Mouse (Mus musculus): ENCODE measurements around the gene Spsb1. TPM values are rescaled to one million over a fixed set of nuclear protein-coding genes. Genes with fewer than 3 reads are reported as not detected.

Spsb1 gene
- polyA plus RNA-seq, 1 experiment from 2014 or later, result 3.1 TPM

DNA sequence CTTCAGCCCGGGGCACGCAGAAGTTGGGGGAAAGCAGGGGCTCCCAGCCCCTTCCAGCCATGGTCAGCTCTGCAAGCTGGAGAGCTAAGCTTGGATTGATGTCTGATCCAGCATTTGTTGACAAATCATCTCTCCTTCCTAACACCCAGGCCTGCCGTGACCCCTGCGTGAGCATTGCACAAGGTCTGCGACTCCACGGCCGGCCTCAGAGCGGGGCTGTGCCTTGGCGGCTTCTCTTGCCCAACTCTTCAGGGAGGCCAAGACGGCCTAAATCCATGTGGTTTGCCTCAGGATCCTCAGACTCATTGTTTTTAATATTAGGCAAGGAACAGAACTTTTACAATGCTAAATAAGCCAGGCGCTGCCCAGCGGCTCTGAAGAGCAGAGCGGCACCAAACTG, 3.6 kb downstream of the Spsb1 start:
- DNase-seq (ENCODE audit: low spot score) (no peak), ATAC-seq (replicated peaks; ENCODE audit: low FRiP score) (no peak)
- Histone ChIP-seq H3K4me1 (replicated peaks; ENCODE audit: control insufficient read depth, insufficient read depth, low read length) (peaks cover 14% of the 10 kb centered on the region; the same call in 1 of the 2 replicates), H3K9me3 (ENCODE audit: control insufficient read depth, low read length) (no peaks in the 10 kb centered on the region), H3K9ac (ENCODE audit: low read depth, low read length) (no peak overlapping the region), H3K4me2 (no peak overlapping the region), H3K27me3 (replicated peaks; ENCODE audit: control insufficient read depth, insufficient read depth, low read length) (peaks cover 64% of the 10 kb centered on the region), H3K27ac (ENCODE audit: low read depth, low read length) (no peak overlapping the region), H3K4me3 (ENCODE audit: low read depth, low read length) (no peak overlapping the region), H3K36me3 (ENCODE audit: control insufficient read depth, insufficient read depth, low read length) (no peaks in the 10 kb centered on the region)
- 80% methylated on average over 13 of the region's 13 CpGs for WGBS

DNA sequence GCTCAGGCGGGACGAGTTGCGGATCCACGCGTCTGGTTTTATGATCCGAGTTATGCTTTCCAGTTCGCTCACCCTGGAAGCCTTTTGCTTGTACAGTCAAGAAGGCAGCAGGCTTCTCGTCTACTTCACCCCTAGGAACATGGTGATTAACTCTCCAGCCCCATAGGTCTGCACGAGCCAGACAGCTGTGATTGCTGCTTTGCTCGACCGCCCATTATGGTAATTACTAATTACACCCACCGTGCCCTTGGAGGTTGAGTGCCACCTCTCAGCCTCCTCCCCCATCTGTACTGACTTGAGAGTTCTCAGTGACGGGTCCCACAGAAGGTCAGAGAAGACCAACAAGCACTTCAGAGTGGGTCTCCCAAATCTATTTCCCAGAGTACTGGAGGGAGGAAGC, 5.2 kb downstream of the Spsb1 start:
- peaks cover 11% of the 10 kb centered on the region for H3K4me1 ChIP-seq (replicated peaks; ENCODE audit: control insufficient read depth, insufficient read depth, low read length)
- DNase-seq (ENCODE audit: low spot score), result no peak
- no peak overlapping the region for H3K9ac ChIP-seq (ENCODE audit: low read depth, low read length)
- H3K27me3 ChIP-seq (replicated peaks; ENCODE audit: control insufficient read depth, insufficient read depth, low read length), result peaks cover 56% of the 10 kb centered on the region
- no peaks in the 10 kb centered on the region for H3K9me3 ChIP-seq (ENCODE audit: control insufficient read depth, low read length)
- H3K36me3 ChIP-seq (ENCODE audit: control insufficient read depth, insufficient read depth, low read length), result no peaks in the 10 kb centered on the region
- H3K4me2 ChIP-seq, result no peak overlapping the region
- no peak overlapping the region for H3K27ac ChIP-seq (ENCODE audit: low read depth, low read length)
- 85% methylated on average over 13 of the region's 13 CpGs for WGBS
- no peak for ATAC-seq (replicated peaks; ENCODE audit: low FRiP score)
- no peak overlapping the region for H3K4me3 ChIP-seq (ENCODE audit: low read depth, low read length)

DNA sequence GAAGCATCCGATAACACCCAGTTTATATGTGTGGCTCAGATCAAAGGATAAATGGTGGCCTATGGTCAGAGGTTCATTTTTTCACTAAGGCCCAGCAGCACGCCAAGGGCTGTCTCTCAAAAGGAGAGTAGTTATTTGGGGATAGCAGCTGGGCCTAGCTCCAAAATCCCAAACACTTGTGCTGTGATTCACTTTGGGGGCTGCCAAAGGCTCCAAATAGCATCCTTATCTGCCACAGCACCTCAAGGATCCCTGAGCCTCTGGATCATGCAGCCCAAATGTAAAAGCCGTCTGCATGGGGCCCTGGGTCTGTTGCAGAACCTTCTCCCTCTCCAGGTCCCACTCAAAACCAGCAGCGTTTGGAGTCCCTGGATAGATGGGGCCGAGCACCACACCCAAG, 6.7 kb downstream of the Spsb1 start:
- WGBS, result 75% methylated on average over 5 of the region's 5 CpGs
- DNase-seq (ENCODE audit: low spot score) (no peak), ATAC-seq (replicated peaks; ENCODE audit: low FRiP score) (no peak)
- H3K9me3 ChIP-seq (ENCODE audit: control insufficient read depth, low read length), result no peaks in the 10 kb centered on the region
- no peak overlapping the region for H3K9ac ChIP-seq (ENCODE audit: low read depth, low read length)
- peaks cover 4% of the 10 kb centered on the region for H3K4me1 ChIP-seq (replicated peaks; ENCODE audit: control insufficient read depth, insufficient read depth, low read length)
- H3K27ac ChIP-seq (ENCODE audit: low read depth, low read length), result no peak overlapping the region
- no peaks in the 10 kb centered on the region for H3K36me3 ChIP-seq (ENCODE audit: control insufficient read depth, insufficient read depth, low read length)
- H3K27me3 ChIP-seq (replicated peaks; ENCODE audit: control insufficient read depth, insufficient read depth, low read length), result peaks cover 42% of the 10 kb centered on the region
- H3K4me2 ChIP-seq, result no peak overlapping the region
- H3K4me3 ChIP-seq (ENCODE audit: low read depth, low read length), result no peak overlapping the region

DNA sequence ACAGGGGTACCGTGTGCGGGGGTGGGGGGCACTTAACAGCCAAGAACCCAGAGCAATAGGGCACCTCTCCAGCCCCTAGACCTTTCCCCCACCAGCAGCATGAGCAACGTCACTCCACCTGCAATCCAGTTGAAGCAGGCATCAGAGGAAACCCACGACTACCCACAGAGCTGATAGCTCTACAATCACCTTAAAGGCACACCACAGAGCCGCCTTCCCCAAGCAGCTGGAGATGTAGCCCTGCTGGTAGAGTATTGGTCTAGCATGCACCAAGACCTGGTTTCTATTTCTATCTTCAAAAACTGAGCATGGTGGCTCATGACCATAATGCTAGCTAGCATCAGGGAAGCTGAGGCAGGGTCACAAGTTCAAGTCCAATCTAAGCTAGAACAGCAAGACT, 7.4 kb downstream of the Spsb1 start:
- Histone ChIP-seq H3K27ac (ENCODE audit: low read depth, low read length) (no peak overlapping the region), H3K36me3 (ENCODE audit: control insufficient read depth, insufficient read depth, low read length) (no peaks in the 10 kb centered on the region), H3K4me1 (replicated peaks; ENCODE audit: control insufficient read depth, insufficient read depth, low read length) (peaks cover 4% of the 10 kb centered on the region), H3K27me3 (replicated peaks; ENCODE audit: control insufficient read depth, insufficient read depth, low read length) (peaks cover 36% of the 10 kb centered on the region), H3K4me3 (ENCODE audit: low read depth, low read length) (no peak overlapping the region), H3K4me2 (no peak overlapping the region), H3K9me3 (ENCODE audit: control insufficient read depth, low read length) (no peaks in the 10 kb centered on the region), H3K9ac (ENCODE audit: low read depth, low read length) (no peak overlapping the region)
- 67% methylated on average over 5 of the region's 5 CpGs for WGBS
- ATAC-seq (replicated peaks; ENCODE audit: low FRiP score), result no peak
- no peak for DNase-seq (ENCODE audit: low spot score)

DNA sequence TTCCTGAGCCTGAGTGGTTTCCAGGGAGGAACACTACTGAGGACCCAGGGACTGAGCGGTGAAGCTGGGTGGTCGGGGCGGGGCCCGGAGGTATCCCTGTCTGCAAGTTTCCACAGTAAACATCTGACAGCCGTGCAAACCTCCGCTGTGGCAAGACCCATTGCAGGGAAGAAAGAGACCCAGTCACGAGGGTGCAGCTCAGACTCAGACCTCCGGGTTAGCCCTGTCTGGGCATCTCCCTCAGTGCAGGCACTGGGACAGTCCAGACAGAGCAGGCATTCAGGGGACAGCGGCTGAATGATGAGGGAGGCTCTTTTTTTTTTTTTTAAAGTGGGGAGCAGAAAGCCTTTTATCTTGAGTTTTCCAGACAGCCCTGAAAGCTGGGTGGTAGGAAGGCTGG, 9.6 kb downstream of the Spsb1 start:
- no peaks in the 10 kb centered on the region for H3K36me3 ChIP-seq (ENCODE audit: control insufficient read depth, insufficient read depth, low read length)
- H3K4me1 ChIP-seq (replicated peaks; ENCODE audit: control insufficient read depth, insufficient read depth, low read length), result peaks cover 4% of the 10 kb centered on the region
- H3K27me3 ChIP-seq (replicated peaks; ENCODE audit: control insufficient read depth, insufficient read depth, low read length), result peaks cover 28% of the 10 kb centered on the region
- H3K4me3 ChIP-seq (ENCODE audit: low read depth, low read length), result no peak overlapping the region
- 52% methylated on average over 9 of the region's 9 CpGs for WGBS
- H3K9ac ChIP-seq (ENCODE audit: low read depth, low read length), result no peak overlapping the region
- H3K9me3 ChIP-seq (ENCODE audit: control insufficient read depth, low read length), result no peaks in the 10 kb centered on the region
- no peak overlapping the region for H3K4me2 ChIP-seq
- no peak for ATAC-seq (replicated peaks; ENCODE audit: low FRiP score)
- H3K27ac ChIP-seq (ENCODE audit: low read depth, low read length), result no peak overlapping the region; the same call in 1 of the 2 replicates
- no peak for DNase-seq (ENCODE audit: low spot score)

DNA sequence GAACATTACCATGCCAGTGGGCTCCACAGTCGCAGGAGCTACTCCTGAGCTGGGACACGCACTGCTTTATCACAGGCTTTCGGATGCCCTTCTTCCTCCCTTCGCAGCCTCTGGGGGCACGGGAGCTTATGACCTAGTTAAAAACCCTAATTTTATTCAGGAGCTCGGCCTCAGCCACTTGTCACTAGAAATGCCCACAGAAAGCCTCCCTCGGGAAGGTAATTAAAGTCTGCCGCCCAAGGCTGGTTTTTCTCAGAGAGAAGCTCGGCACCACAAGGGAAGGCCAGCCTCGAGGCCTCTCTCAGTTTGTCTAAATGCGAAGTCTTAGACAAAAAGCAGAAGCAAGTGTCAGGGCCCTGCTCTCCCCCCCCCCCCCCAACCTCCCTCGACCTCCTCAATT, 10.6 kb downstream of the Spsb1 start:
- DNase-seq (ENCODE audit: low spot score), result no peak
- H3K9me3 ChIP-seq (ENCODE audit: control insufficient read depth, low read length), result no peaks in the 10 kb centered on the region
- peaks cover 24% of the 10 kb centered on the region for H3K27me3 ChIP-seq (replicated peaks; ENCODE audit: control insufficient read depth, insufficient read depth, low read length)
- H3K4me3 ChIP-seq (ENCODE audit: low read depth, low read length), result no peak overlapping the region
- no peak overlapping the region for H3K27ac ChIP-seq (ENCODE audit: low read depth, low read length)
- 45% methylated on average over 12 of the region's 12 CpGs for WGBS
- ATAC-seq (replicated peaks; ENCODE audit: low FRiP score), result no peak
- no peak overlapping the region for H3K4me2 ChIP-seq
- H3K9ac ChIP-seq (ENCODE audit: low read depth, low read length), result no peak overlapping the region
- no peaks in the 10 kb centered on the region for H3K36me3 ChIP-seq (ENCODE audit: control insufficient read depth, insufficient read depth, low read length)
- peaks cover 5% of the 10 kb centered on the region for H3K4me1 ChIP-seq (replicated peaks; ENCODE audit: control insufficient read depth, insufficient read depth, low read length)

DNA sequence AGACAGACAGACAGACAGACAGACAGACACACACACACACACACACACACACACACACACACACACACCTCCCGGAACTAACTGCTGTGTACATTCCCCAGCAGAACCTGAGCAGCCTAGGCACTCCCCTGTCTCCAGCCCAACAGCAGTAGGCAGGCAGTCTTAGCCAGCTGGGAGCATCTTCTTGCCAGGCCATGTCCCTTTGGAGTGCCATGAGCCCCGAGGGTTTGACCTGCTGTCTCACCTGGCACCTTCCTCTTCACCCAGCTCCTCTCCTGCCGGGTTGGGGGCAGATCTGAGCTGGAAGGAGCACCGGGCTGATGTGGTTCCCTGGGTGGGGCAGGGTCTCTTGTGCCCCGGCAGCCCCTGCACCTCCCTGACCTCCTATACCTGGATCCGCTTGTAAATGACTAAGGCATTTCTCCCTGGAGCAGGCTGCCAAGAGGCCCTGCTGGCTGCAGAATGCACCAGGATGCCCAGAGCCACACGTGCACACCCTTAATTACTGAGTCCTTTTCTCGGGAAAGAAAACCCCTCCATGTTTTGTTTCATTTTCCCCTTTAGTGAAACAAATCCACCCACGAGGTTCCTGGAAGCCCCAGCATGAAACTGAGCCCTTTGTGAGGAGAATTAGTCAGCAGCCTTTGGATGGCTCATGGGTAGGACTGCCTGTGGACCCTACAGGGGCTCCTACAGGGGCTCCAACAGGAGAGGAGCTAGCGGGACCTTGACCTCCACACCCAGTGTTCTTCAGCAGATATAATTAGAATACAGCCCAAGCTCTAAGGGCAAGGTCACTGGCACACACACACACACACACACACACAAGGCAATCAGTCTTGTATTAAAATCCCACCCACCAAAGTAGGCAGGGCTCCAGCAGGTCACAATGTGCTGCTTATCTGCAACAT, 11.8 kb downstream of the Spsb1 start:
- peaks cover 8% of the 10 kb centered on the region for H3K4me1 ChIP-seq (replicated peaks; ENCODE audit: control insufficient read depth, insufficient read depth, low read length)
- no peak for ATAC-seq (replicated peaks; ENCODE audit: low FRiP score)
- H3K36me3 ChIP-seq (ENCODE audit: control insufficient read depth, insufficient read depth, low read length), result no peaks in the 10 kb centered on the region
- H3K27ac ChIP-seq (ENCODE audit: low read depth, low read length), result no peak overlapping the region
- WGBS, result 60% methylated on average over 10 of the region's 10 CpGs
- no peaks in the 10 kb centered on the region for H3K9me3 ChIP-seq (ENCODE audit: control insufficient read depth, low read length)
- no peak overlapping the region for H3K4me2 ChIP-seq
- peaks cover 23% of the 10 kb centered on the region for H3K27me3 ChIP-seq (replicated peaks; ENCODE audit: control insufficient read depth, insufficient read depth, low read length)
- H3K4me3 ChIP-seq (ENCODE audit: low read depth, low read length), result no peak overlapping the region
- no peak overlapping the region for H3K9ac ChIP-seq (ENCODE audit: low read depth, low read length)
- no peak for DNase-seq (ENCODE audit: low spot score)

DNA sequence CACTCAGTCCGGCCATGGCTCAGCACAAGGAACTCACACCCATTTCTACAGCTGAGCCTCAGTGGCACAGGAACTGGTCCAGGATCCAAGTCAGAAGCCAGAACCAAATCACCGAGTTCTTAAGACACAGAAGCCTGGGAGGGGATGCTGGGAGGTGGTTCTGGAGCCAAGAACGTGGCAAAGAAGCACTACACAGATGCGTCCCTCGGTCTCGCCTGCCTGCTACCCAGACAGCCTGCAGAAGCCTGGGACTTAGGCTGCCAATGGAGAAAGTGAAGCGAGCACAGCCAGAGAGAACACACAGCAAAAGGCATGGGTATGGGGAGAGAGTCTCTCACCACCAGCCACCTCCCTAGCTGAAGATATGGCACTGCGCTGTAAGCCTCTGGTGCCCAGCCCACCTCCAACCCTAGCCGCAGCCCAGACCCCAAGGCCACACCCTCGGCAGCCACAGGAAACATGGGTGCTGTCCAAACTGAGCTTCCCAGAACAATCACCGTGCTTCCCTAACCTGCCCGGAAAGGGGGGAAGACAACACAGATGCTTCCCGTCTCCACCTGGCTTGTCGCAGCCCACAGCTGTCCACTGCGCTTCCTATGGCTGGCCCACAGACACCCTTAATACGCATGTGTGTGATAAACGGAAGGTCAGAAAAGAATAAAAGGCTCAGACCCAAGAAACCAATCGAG, 13.6 kb downstream of the Spsb1 start:
- Histone ChIP-seq H3K4me2 (no peak overlapping the region), H3K27ac (ENCODE audit: low read depth, low read length) (no peak overlapping the region), H3K36me3 (ENCODE audit: control insufficient read depth, insufficient read depth, low read length) (no peaks in the 10 kb centered on the region), H3K27me3 (replicated peaks; ENCODE audit: control insufficient read depth, insufficient read depth, low read length) (peaks cover 25% of the 10 kb centered on the region), H3K9ac (ENCODE audit: low read depth, low read length) (no peak overlapping the region), H3K4me1 (replicated peaks; ENCODE audit: control insufficient read depth, insufficient read depth, low read length) (peaks cover 8% of the 10 kb centered on the region), H3K9me3 (ENCODE audit: control insufficient read depth, low read length) (no peaks in the 10 kb centered on the region), H3K4me3 (ENCODE audit: low read depth, low read length) (no peak overlapping the region)
- DNase-seq (ENCODE audit: low spot score) (no peak), ATAC-seq (replicated peaks; ENCODE audit: low FRiP score) (no peak)
- 65% methylated on average over 18 of the region's 18 CpGs for WGBS

Measured in liver, embryonic 11.5 days (tissue).